Mouse (Mus musculus): ENCODE results near the gene Ptpro.
"Not testable (repeated sequence)": the region's sequence is repeated elsewhere in the genome, so short reads cannot be mapped to it uniquely, and the experiment has no call there.

Gene Ptpro

GRCm38 (mm10) chr6:137386935-137387334, 134.8 kb downstream of the Ptpro start:
- DNase-seq (ENCODE audit: low spot score): no peak

GRCm38 (mm10) chr6:137395075-137395474, 143.0 kb downstream of the Ptpro start:
- DNase-seq (ENCODE audit: low spot score): no peak

- no peak for DNase-seq (ENCODE audit: low spot score)
These were observed 144.1 kb downstream of the Ptpro start for GRCm38 (mm10) chr6:137396106-137396793.

GRCm38 (mm10) chr6:137397358-137397757, 145.2 kb downstream of the Ptpro start:
- no peak for DNase-seq (ENCODE audit: low spot score)

GRCm38 (mm10) chr6:137404196-137404595, 152.1 kb downstream of the Ptpro start:
- DNase-seq (ENCODE audit: low spot score): no peak

GRCm38 (mm10) chr6:137405690-137406089, 153.6 kb downstream of the Ptpro start:
- no peak for DNase-seq (ENCODE audit: low spot score)

GRCm38 (mm10) chr6:137410510-137410909, 158.4 kb downstream of the Ptpro start:
- peak; percentile 38 for DNase-seq (ENCODE audit: low spot score)

GRCm38 (mm10) chr6:137411901-137412378, 159.8 kb downstream of the Ptpro start:
- no peak for DNase-seq (ENCODE audit: low spot score)

GRCm38 (mm10) chr6:137413045-137413444, 160.9 kb downstream of the Ptpro start:
- no peak for DNase-seq (ENCODE audit: low spot score)

- no peak for DNase-seq (ENCODE audit: low spot score)
These were observed 162.6 kb downstream of the Ptpro start for GRCm38 (mm10) chr6:137414531-137415405.

- no peak for DNase-seq (ENCODE audit: low spot score)
These were observed 170.7 kb downstream of the Ptpro start for GRCm38 (mm10) chr6:137422777-137423176.

GRCm38 (mm10) chr6:137423830-137424229, 171.7 kb downstream of the Ptpro start:
- no peak for DNase-seq (ENCODE audit: low spot score)

GRCm38 (mm10) chr6:137425500-137426432, 173.6 kb downstream of the Ptpro start:
- DNase-seq (ENCODE audit: low spot score): no peak

- no peak for DNase-seq (ENCODE audit: low spot score)
These were observed 181.5 kb downstream of the Ptpro start for GRCm38 (mm10) chr6:137433521-137434137.

- DNase-seq (ENCODE audit: low spot score): no peak
These were observed 185.4 kb downstream of the Ptpro start for GRCm38 (mm10) chr6:137437486-137437885.

GRCm38 (mm10) chr6:137437902-137438580, 185.9 kb downstream of the Ptpro start:
- DNase-seq (ENCODE audit: low spot score): no peak

- DNase-seq (ENCODE audit: low spot score): no peak
These were observed 188.7 kb downstream of the Ptpro start for GRCm38 (mm10) chr6:137440559-137441486.

GRCm38 (mm10) chr6:137443089-137443488, 191.0 kb downstream of the Ptpro start:
- no peak for DNase-seq (ENCODE audit: low spot score)

GRCm38 (mm10) chr6:137446116-137446515, 194.0 kb downstream of the Ptpro start:
- not testable (repeated sequence) for DNase-seq (ENCODE audit: low spot score)

- peak; percentile 68 for DNase-seq (ENCODE audit: low spot score)
These were observed 203.5 kb downstream of the Ptpro start for GRCm38 (mm10) chr6:137455537-137456041.

Data from layer of hippocampus, adult 9-10 months (tissue).